Mouse (Mus musculus) lung, adult 2 months (tissue): ENCODE measurements at regions not wholly inside any gene's neighbourhood (a gene's known extent, or its start where the extent isn't known, plus 50 kb on each side); places are given as distances from the start of the nearest gene placed in this dataset.

ENCODE experiments used
- CTCF ChIP-seq: fragments of 200-500 bp; IDR thresholded peaks from 2 replicates; pipeline ENCODE4 v1.5.1; 2011; ENCODE audit warnings: mild to moderate bottlenecking, low read length, control low read depth; ENCODE audit not compliant: insufficient read depth
- POLR2A ChIP-seq: fragments of 200-500 bp; IDR thresholded peaks from 2 replicates; pipeline ENCODE4 v1.6.1; 2011; ENCODE audit warnings: low read depth, mild to moderate bottlenecking, control low read depth, low read length, borderline replicate concordance; ENCODE audit errors: extremely low read depth

- TF ChIP-seq CTCF (no peak), POLR2A (no peak)
These were observed 231.4 kb downstream of the Sox4 start for GRCm38 (mm10) chr13:28722074-28722473.
